Mouse (Mus musculus) ES-CJ7 (cell line): ENCODE measurements at regions not wholly inside any gene's neighbourhood (a gene's known extent, or its start where the extent isn't known, plus 50 kb on each side); places are given as distances from the start of the nearest gene placed in this dataset.

Experiments
- DNase-seq: peaks from one replicate; pipeline ENCODE4 v3.0.0; 2011; ENCODE audit warnings: low read depth, low spot score

GRCm38 (mm10) chr16:70093224-70093623 lies 220.5 kb upstream of the Gbe1 start:
- no peak for DNase-seq

- DNase-seq: no peak
Observed at GRCm38 (mm10) chr16:70095221-70095620, 218.5 kb upstream of the Gbe1 start.

- no peak for DNase-seq
Observed at GRCm38 (mm10) chr16:70103791-70104378, 209.9 kb upstream of the Gbe1 start.

- DNase-seq: no peak
Observed at GRCm38 (mm10) chr16:70141466-70141865, 172.3 kb upstream of the Gbe1 start.

GRCm38 (mm10) chr16:70147673-70148359 lies 165.9 kb upstream of the Gbe1 start:
- no peak for DNase-seq

- DNase-seq: no peak
Observed at GRCm38 (mm10) chr16:70154587-70154986, 159.2 kb upstream of the Gbe1 start.

GRCm38 (mm10) chr16:70160539-70160938 lies 153.2 kb upstream of the Gbe1 start:
- DNase-seq: no peak

- DNase-seq: no peak
Observed at GRCm38 (mm10) chr16:70175140-70175539, 138.6 kb upstream of the Gbe1 start.

- no peak for DNase-seq
Observed at GRCm38 (mm10) chr16:70178975-70179374, 134.8 kb upstream of the Gbe1 start.

GRCm38 (mm10) chr16:70213861-70214597 lies 99.7 kb upstream of the Gbe1 start:
- DNase-seq: no peak

GRCm38 (mm10) chr16:70214800-70215199 lies 98.9 kb upstream of the Gbe1 start:
- DNase-seq: no peak

- no peak for DNase-seq
Observed at GRCm38 (mm10) chr16:70227601-70228226, 86.0 kb upstream of the Gbe1 start.

GRCm38 (mm10) chr16:70232706-70233105 lies 81.0 kb upstream of the Gbe1 start:
- peak; percentile 36 for DNase-seq

GRCm38 (mm10) chr16:70235189-70235588 lies 78.6 kb upstream of the Gbe1 start:
- no peak for DNase-seq

- no peak for DNase-seq
Observed at GRCm38 (mm10) chr16:70239432-70239941, 74.3 kb upstream of the Gbe1 start.

GRCm38 (mm10) chr16:70244205-70244756 lies 69.5 kb upstream of the Gbe1 start:
- no peak for DNase-seq

- DNase-seq: no peak
Observed at GRCm38 (mm10) chr16:70244963-70245362, 68.8 kb upstream of the Gbe1 start.

GRCm38 (mm10) chr16:70259364-70259763 lies 54.4 kb upstream of the Gbe1 start:
- no peak for DNase-seq

- no peak for DNase-seq
Observed at GRCm38 (mm10) chr16:70260151-70260550, 53.6 kb upstream of the Gbe1 start.
